Comparison of ENCODE assay signal across 10 mouse cellular contexts in the genomic region with DNA sequence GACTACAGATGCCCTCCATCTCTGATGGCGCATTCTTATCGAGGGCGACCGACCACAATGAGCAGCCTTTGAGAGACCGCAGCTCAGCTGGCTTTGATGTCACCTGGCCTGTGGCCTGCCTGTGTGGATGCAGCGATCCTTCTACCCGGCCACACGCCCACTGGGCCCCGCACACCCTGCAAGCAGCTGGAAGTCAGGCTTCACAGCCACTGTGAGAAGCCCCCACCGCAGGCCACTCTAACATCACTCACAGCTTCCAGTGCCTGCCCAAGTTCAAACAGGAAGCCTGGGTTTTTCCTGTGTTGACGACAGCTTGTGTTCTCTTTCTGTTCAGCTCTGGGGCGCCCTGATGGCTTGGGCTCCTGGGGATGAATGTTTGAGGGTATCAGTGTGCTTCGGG. TPM values are rescaled to one million over a fixed set of nuclear protein-coding genes. Genes with fewer than 3 reads are reported as not detected.
DNase-seq lines count a peak whose midpoint lies in the region; ATAC-seq lines count a peak whose summit lies in the region.
"Had no signal": no experiment of that assay in that cellular context is flagged by ENCODE, and none has a peak within 500 bp of the region (broad histone marks: within the 10 kb centered on the region; RNA-seq: fewer than 3 reads in every experiment).

No protein-coding gene starts in this region.

- DNase-seq in spleen, postnatal 36 days (ENCODE audit: low spot score in 2 of 2): peak; percentile 36 to 37
- no peak for DNase-seq in spleen, postnatal 14 days (ENCODE audit: low spot score in 2 of 2)
- DNase-seq in lung, adult 18-20 months: peak; percentile 18 to 46
- DNase-seq in thymus, postnatal 4 days: peak; percentile 80
- no peak for DNase-seq in layer of hippocampus, postnatal 25 days (ENCODE audit: extremely low spot score in 1 of 2, low spot score in 1 of 2)
- no peak for DNase-seq in gastrocnemius, postnatal 36 days
- DNase-seq in testis, postnatal 14 days (ENCODE audit: low spot score): no peak
- DNase-seq: right cerebral cortex, postnatal 14 days had no signal

- intact Hi-C loops in gastrocnemius, postnatal 36 days (cut with DNase I): no loop called here

- peak; percentile 69 for ATAC-seq in megakaryocyte progenitor cell, adult 5-6 weeks (replicated peaks; ENCODE audit: poor library complexity)
- ATAC-seq: intestine, postnatal 0 days had no signal

RNA-seq across cellular contexts. Expression of a gene that starts 35.6 kb away (rescaled TPM):
- total RNA-seq in megakaryocyte progenitor cell, adult 5-6 weeks (2015): 1.0 and 2.6 TPM in 2 replicates
- 0.64 TPM in 1 of 2 replicates, not detected in the other for total RNA-seq in megakaryocyte progenitor cell, adult 5-6 weeks (2017)
- total RNA-seq in layer of hippocampus, postnatal 25 days (2021): 1 to 10 TPM; 3.2 to 3.4 TPM
- total RNA-seq in gastrocnemius, postnatal 36 days (2021): 1 to 10 TPM in 1 of 2 experiments, under 1 TPM in 1; 0.62 to 6.2 TPM

RNA-seq across cellular contexts. Expression of a gene that starts 42.2 kb away (rescaled TPM):
- 128 and 138 TPM in 2 replicates for total RNA-seq in megakaryocyte progenitor cell, adult 5-6 weeks (2015)
- total RNA-seq in megakaryocyte progenitor cell, adult 5-6 weeks (2017): 223 and 244 TPM in 2 replicates
- 100 to 1,000 TPM; 529 to 579 TPM for total RNA-seq in layer of hippocampus, postnatal 25 days (2021)
- 1,000 to 10,000 TPM; 1,307 to 1,453 TPM for total RNA-seq in gastrocnemius, postnatal 36 days (2021)

Comparison
In these comparisons a context has a peak if more than half of its experiments do, and no peak if none do; other contexts are left out.
1. DNase-seq: peak in spleen, postnatal 36 days (2 of 2), lung, adult 18-20 months (2 of 2) and thymus, postnatal 4 days (single experiment); none in spleen, postnatal 14 days (0 of 2), layer of hippocampus, postnatal 25 days (0 of 2), gastrocnemius, postnatal 36 days (0 of 2) and testis, postnatal 14 days (single experiment).